Mouse (Mus musculus): Measurements from ENCODE around the gene Cntnap5c. TPM values are rescaled to one million over a fixed set of nuclear protein-coding genes. Genes with fewer than 3 reads are reported as not detected.

Cntnap5c gene
- total and polyA plus RNA-seq, 2 experiments from 2014 or later = 2.4 to 6.9 TPM

GRCm38 (mm10) chr17:58363582-58364267 is 594.4 kb downstream of the Cntnap5c start:
- no peaks in the 10 kb centered on the region for H3K36me3 ChIP-seq (ENCODE audit: insufficient read depth, low read length)
- no peak overlapping the region for H3K4me3 ChIP-seq (ENCODE audit: low read length)
- no peaks in the 10 kb centered on the region for H3K4me1 ChIP-seq (ENCODE audit: insufficient read depth, low read length)
- 74% methylated on average over 4 of the region's 4 CpGs for WGBS
- no peak overlapping the region for H3K9ac ChIP-seq (replicated peaks; ENCODE audit: low read length)
- H3K27ac ChIP-seq = no peak overlapping the region
- no peaks in the 10 kb centered on the region for H3K27me3 ChIP-seq (ENCODE audit: insufficient read depth, low read length)
- no peaks in the 10 kb centered on the region for H3K9me3 ChIP-seq (ENCODE audit: low read length)
- no peak for TF ChIP-seq CTCF (IDR thresholded peaks at IDR 0.05; ENCODE audit: low read depth)
- ATAC-seq (no peak), DNase-seq (ENCODE audit: low spot score) (no peak)
- no peak overlapping the region for H3K4me2 ChIP-seq (ENCODE audit: low read depth, low read length)

GRCm38 (mm10) chr17:58370089-58370488 is 600.7 kb downstream of the Cntnap5c start:
- DNase-seq (ENCODE audit: low spot score) (no peak), ATAC-seq (no peak)
- TF ChIP-seq CTCF (IDR thresholded peaks at IDR 0.05; ENCODE audit: low read depth) = no peak
- no peaks in the 10 kb centered on the region for H3K4me1 ChIP-seq (ENCODE audit: insufficient read depth, low read length)
- H3K27ac ChIP-seq = no peak overlapping the region
- no peaks in the 10 kb centered on the region for H3K27me3 ChIP-seq (ENCODE audit: insufficient read depth, low read length)
- H3K4me3 ChIP-seq (ENCODE audit: low read length) = no peak overlapping the region
- no peak overlapping the region for H3K4me2 ChIP-seq (ENCODE audit: low read depth, low read length)
- H3K9ac ChIP-seq (replicated peaks; ENCODE audit: low read length) = no peak overlapping the region
- no peaks in the 10 kb centered on the region for H3K9me3 ChIP-seq (ENCODE audit: low read length)
- no peaks in the 10 kb centered on the region for H3K36me3 ChIP-seq (ENCODE audit: insufficient read depth, low read length)

- Histone ChIP-seq H3K27me3 (ENCODE audit: insufficient read depth, low read length) (no peaks in the 10 kb centered on the region), H3K9ac (replicated peaks; ENCODE audit: low read length) (no peak overlapping the region), H3K4me2 (ENCODE audit: low read depth, low read length) (no peak overlapping the region), H3K4me3 (ENCODE audit: low read length) (no peak overlapping the region), H3K4me1 (ENCODE audit: insufficient read depth, low read length) (no peaks in the 10 kb centered on the region), H3K9me3 (ENCODE audit: low read length) (no peaks in the 10 kb centered on the region), H3K27ac (no peak overlapping the region), H3K36me3 (ENCODE audit: insufficient read depth, low read length) (no peaks in the 10 kb centered on the region)
- ATAC-seq (no peak), DNase-seq (ENCODE audit: low spot score) (peak; percentile 15)
- TF ChIP-seq CTCF (IDR thresholded peaks at IDR 0.05; ENCODE audit: low read depth) = no peak
Observed at GRCm38 (mm10) chr17:58407769-58408168, 638.4 kb downstream of the Cntnap5c start.

- Histone ChIP-seq H3K36me3 (ENCODE audit: insufficient read depth, low read length) (no peaks in the 10 kb centered on the region), H3K27ac (no peak overlapping the region), H3K4me2 (ENCODE audit: low read depth, low read length) (no peak overlapping the region), H3K27me3 (ENCODE audit: insufficient read depth, low read length) (no peaks in the 10 kb centered on the region), H3K4me1 (ENCODE audit: insufficient read depth, low read length) (no peaks in the 10 kb centered on the region), H3K9ac (replicated peaks; ENCODE audit: low read length) (no peak overlapping the region), H3K9me3 (ENCODE audit: low read length) (no peaks in the 10 kb centered on the region), H3K4me3 (ENCODE audit: low read length) (no peak overlapping the region)
- DNase-seq (ENCODE audit: low spot score) = peak; percentile 4
- TF ChIP-seq CTCF (IDR thresholded peaks at IDR 0.05; ENCODE audit: low read depth) = no peak
- WGBS = 82% methylated on average over 1 of the region's 1 CpGs
- no peak for ATAC-seq
Observed at GRCm38 (mm10) chr17:58408756-58409155, 639.4 kb downstream of the Cntnap5c start.

DNA sequence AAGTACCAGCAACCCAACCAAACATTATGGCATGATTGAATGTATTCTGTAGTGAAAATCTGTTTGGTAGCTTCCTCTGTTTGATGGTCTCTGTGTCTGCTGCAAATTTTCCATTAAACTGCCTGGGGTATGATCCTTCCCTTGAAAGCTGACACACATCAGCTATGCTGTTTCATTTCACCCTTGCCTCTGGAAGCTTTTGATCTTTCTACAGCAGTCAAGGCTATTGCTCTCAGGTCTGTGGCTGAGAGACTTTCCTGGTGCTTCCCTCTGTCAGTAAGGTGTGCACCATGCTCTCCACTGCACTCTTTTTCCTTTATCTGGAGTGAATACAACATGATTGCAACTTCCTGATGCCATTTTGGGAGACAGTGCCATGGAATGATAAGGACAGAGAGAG is 668.1 kb downstream of the Cntnap5c start:
- Histone ChIP-seq H3K9ac (replicated peaks; ENCODE audit: low read length) (no peak overlapping the region), H3K27me3 (ENCODE audit: insufficient read depth, low read length) (no peaks in the 10 kb centered on the region), H3K27ac (no peak overlapping the region), H3K4me1 (ENCODE audit: insufficient read depth, low read length) (no peaks in the 10 kb centered on the region), H3K36me3 (ENCODE audit: insufficient read depth, low read length) (no peaks in the 10 kb centered on the region), H3K4me3 (ENCODE audit: low read length) (no peak overlapping the region), H3K4me2 (ENCODE audit: low read depth, low read length) (no peak overlapping the region), H3K9me3 (ENCODE audit: low read length) (no peaks in the 10 kb centered on the region)
- TF ChIP-seq CTCF (IDR thresholded peaks at IDR 0.05; ENCODE audit: low read depth) = no peak
- ATAC-seq (no peak), DNase-seq (ENCODE audit: low spot score) (no peak)

Other genes starting within 250 kb of the Cntnap5c start
- not detected in 2 replicates for gene Vmn2r120, start 224.1 kb upstream of the Cntnap5c start, total RNA-seq (2014; rRNA removed)
- not detected in 2 replicates for gene Vmn2r120, start 224.1 kb upstream of the Cntnap5c start, polyA plus RNA-seq (2015; fragmentation: Nextera tagmentation; extraction: Ambion mirVana)
- gene Gm21834, start 27.4 kb upstream of the Cntnap5c start, total RNA-seq (2014; rRNA removed) = not detected in 2 replicates
- gene Gm21834, start 27.4 kb upstream of the Cntnap5c start, polyA plus RNA-seq (2015; fragmentation: Nextera tagmentation; extraction: Ambion mirVana) = not detected in 2 replicates

All from hindbrain, postnatal 0 days (tissue).